Mouse (Mus musculus) cortical plate, adult 2 months (tissue): ENCODE data around the gene Cmc1. TPM values are rescaled to one million over a fixed set of nuclear protein-coding genes. Genes with fewer than 3 reads are reported as not detected.

Experiments
- H3K27ac ChIP-seq: fragments of 200-500 bp; 2 replicates; pipeline ENCODE4 v1.5.1; 2012; ENCODE audit warnings: low read length, control low read depth, inconsistent platforms; ENCODE audit not compliant: insufficient read depth
- H3K4me1 ChIP-seq: fragments of 200-500 bp; 2 replicates; pipeline ENCODE4 v1.6.1; 2011; ENCODE audit warnings: low read length; ENCODE audit not compliant: control insufficient read depth, insufficient read depth
- H3K4me3 ChIP-seq: fragments of 200-500 bp; 2 replicates; pipeline ENCODE4 v1.5.1; 2011; ENCODE audit warnings: mild to moderate bottlenecking, low read length, control low read depth; ENCODE audit not compliant: insufficient read depth
- CTCF ChIP-seq: fragments of 200-500 bp; IDR thresholded peaks from 2 replicates; pipeline ENCODE4 v1.5.1; 2011; ENCODE audit warnings: mild to moderate bottlenecking, control low read depth, low read length; ENCODE audit not compliant: insufficient read depth; ENCODE audit errors: extremely low read depth
- POLR2A ChIP-seq: fragments of 200-500 bp; IDR thresholded peaks from 2 replicates; pipeline ENCODE4 v1.6.1; 2011; ENCODE audit warnings: mild to moderate bottlenecking, low read length, control low read depth; ENCODE audit not compliant: insufficient read depth; ENCODE audit errors: extremely low read depth
- polyA plus RNA-seq: library from polyadenylated mRNA; depleted of rRNA; stranded (reverse); fragments of >200 nt; gene quantifications from 2 replicates; pipeline ENCODE4 v1.2.3, GENCODE M21; 2012

The Cmc1 gene
- polyA plus RNA-seq, 1 experiment = 14.8 TPM

DNA sequence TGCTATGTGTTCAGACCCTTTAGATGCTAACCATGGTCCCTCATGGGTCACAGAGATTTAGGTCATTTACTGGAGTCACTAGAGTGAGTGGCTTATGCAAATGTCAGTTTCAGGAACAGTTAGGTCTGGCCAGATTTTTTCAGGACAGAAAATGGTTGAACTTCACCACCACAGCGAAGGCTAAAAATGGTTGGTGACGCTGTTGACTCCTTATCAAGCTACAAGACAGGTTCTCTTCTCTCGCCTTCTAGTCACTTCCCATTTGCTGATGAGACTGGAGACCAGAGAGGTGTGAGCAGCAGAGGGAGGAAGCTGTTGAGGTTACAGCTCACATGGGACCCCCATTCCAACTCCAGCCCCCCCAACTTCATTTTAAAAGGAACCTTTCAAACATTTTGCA is 26.7 kb upstream of the Cmc1 start:
- no peaks in the 10 kb centered on the region for H3K4me1 ChIP-seq
- H3K4me3 ChIP-seq = no peak overlapping the region
- H3K27ac ChIP-seq = no peak overlapping the region
- TF ChIP-seq POLR2A (no peak), CTCF (no peak)

DNA sequence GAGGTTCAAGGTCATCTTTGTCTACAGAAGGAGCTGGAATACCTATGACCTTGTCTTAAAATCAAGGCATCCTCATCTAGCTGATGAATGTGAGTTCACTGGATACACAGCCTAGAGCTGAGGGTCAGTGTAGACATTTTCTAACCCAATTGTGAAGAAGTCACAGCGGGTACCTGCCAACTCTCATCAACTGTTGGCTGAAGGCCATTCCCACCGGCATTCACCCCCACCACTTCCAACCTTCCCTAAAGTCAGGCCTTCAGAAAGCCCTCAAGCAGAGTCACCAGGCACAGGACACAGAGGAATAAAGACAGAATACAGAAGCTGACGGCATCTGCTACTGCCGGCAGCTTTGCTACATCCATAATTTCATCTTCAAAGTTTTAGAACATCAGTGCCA is 25.4 kb upstream of the Cmc1 start:
- Histone ChIP-seq H3K4me1 (no peaks in the 10 kb centered on the region), H3K4me3 (no peak overlapping the region), H3K27ac (no peak overlapping the region)
- TF ChIP-seq POLR2A (no peak), CTCF (no peak)

DNA sequence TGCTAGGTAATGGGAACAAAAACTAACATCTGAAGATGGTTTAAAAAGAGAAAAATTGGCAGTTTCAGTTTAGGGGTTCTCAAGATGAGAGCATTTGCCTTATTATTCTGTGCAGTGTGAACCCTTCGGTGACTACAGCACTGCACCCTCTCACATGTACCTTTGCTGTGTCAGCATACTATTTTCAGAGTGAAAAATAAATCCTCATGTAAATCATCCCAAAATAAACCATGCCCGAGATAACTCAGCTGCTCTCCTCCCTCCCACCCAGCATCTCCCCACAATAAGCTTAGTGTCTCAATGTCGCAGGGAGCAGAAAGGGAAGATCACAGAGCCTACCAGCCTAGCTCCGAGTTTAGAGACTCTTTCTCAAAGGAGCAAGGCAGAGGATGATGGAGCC is 23.1 kb upstream of the Cmc1 start:
- TF ChIP-seq POLR2A = no peak
- TF ChIP-seq CTCF = no peak
- no peaks in the 10 kb centered on the region for H3K4me1 ChIP-seq
- H3K27ac ChIP-seq = no peak overlapping the region
- no peak overlapping the region for H3K4me3 ChIP-seq

DNA sequence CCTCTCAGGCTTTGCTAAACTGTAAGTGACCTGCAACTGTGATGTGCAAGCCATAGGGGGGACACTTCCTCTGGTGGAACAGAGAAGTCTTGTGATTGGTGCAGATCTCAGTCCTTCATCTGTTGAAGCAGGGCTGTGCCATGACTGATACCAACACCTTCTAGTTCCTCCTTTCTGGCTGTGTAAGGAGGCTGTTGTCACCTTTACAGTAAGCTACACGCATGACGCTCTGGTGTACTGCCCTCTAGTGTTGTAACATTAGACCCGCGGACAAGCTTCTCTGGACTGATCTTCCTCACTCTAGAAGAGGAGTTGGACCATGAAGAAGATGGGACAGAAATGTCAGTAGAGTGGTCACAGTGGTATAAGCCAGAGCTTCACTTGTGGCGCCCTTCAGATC is 18.6 kb upstream of the Cmc1 start:
- TF ChIP-seq CTCF (peak; percentile 23; the same call in 1 of the 2 replicates), POLR2A (no peak)
- Histone ChIP-seq H3K27ac (no peak overlapping the region), H3K4me3 (no peak overlapping the region), H3K4me1 (no peaks in the 10 kb centered on the region)

DNA sequence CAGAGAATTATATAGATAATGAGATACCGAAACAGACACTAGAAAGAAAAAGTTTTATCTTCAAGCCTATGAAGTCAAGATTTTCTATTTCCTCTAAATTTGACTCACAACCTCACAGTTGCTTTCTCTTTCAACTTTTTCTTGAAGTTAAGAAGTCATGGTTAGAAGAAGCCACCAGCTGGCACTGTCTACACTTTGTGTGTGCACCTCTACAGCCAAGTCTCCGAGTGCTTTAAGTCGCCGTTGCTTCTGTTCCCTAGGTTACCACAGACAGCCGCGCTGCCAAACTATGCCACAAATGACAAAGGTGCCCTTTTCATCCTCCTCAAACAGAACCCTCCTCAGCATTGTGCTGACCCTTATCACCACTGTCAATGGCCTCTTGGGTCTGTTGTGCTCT is 17.6 kb upstream of the Cmc1 start:
- H3K4me3 ChIP-seq = no peak overlapping the region
- no peaks in the 10 kb centered on the region for H3K4me1 ChIP-seq
- TF ChIP-seq CTCF (no peak), POLR2A (no peak)

DNA sequence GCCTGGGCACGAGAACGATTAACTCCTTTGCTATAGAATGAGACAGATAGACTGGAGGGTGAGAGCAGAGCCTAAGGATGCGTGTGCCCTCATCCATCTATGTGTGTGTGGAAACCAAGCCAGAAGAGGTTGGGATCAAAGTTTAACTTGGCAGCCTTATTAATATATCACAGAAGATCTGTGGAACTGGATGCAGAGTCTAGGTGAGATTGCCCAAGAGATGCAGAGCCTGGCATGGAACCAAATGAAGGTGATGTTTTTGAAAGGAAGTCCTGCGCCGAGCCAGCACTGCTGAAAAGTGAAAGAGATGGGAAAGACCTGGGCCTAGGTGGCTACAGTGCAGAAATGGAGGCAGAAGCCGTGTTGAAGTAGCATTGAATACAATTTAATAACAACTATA is 11.6 kb upstream of the Cmc1 start:
- no peak for TF ChIP-seq POLR2A

More for the DNA sequence above, 17.6 kb upstream of the Cmc1 start:
- H3K27ac ChIP-seq = no peak overlapping the region

DNA sequence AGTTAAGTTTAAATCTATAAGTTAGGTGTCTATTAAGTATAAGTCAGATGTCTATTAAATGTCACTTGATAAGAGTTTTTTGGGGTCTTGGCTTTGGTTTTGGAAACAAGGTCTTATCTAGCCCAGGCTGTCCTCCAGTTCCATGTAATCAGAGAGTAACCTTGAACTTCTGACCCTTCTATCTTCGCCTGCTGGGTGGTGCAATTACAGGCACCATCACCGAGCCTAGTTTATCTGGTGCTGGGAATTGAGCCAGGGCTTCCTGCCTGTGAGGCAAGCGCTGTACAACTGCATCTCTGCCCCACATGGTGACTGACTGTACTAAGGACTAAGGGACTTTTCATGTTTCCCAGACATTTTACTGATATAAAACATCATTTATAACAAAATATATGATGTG is 10.0 kb upstream of the Cmc1 start:
- Histone ChIP-seq H3K4me3 (no peak overlapping the region), H3K27ac (no peak overlapping the region), H3K4me1 (no peaks in the 10 kb centered on the region)
- TF ChIP-seq CTCF (no peak), POLR2A (no peak)

More for the DNA sequence above, 11.6 kb upstream of the Cmc1 start:
- Histone ChIP-seq H3K4me3 (no peak overlapping the region), H3K4me1 (no peaks in the 10 kb centered on the region), H3K27ac (no peak overlapping the region)

DNA sequence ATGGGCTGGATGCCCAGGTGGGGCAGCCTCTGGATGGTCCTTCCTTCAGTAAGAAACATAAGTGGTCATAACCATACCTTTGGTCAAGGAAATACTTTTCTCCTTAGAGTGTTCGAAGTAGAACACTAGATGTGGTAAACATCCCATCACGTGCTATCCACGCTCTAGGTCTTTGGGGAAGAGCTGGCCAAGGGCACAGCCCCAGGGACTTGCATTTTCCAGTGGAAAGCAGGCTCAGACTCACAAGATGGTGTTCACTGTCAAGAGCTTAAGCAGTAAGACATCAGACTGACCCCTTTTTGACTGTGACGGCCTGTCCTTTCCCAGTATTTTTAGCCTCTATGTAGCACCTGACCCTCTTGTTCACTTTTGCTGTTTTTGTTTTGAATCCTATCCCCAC is 8.2 kb upstream of the Cmc1 start:
- H3K27ac ChIP-seq = no peak overlapping the region
- no peaks in the 10 kb centered on the region for H3K4me1 ChIP-seq
- TF ChIP-seq CTCF = no peak
- no peak for TF ChIP-seq POLR2A
- no peak overlapping the region for H3K4me3 ChIP-seq

DNA sequence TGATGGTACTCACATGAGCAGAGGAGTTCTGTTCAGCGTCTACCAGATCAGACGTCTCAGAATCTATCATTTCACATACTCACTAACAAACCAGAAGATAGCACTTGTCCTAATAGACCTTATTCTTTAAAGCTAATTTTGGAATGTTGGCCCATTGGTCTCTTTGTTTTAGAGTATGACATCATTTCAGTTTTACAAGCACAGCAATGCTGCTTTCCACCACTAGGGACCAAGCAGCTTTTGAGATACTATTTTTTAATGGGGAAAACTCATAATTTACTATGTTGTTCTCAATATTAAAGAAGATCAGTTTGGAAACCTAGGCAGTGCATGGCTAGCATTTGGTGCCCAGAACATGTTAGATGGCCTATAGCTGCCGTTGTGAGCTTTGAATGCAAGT is 7.3 kb upstream of the Cmc1 start:
- no peak for TF ChIP-seq POLR2A
- no peak for TF ChIP-seq CTCF
- H3K4me3 ChIP-seq = no peak overlapping the region
- H3K27ac ChIP-seq = no peak overlapping the region
- H3K4me1 ChIP-seq = no peaks in the 10 kb centered on the region

DNA sequence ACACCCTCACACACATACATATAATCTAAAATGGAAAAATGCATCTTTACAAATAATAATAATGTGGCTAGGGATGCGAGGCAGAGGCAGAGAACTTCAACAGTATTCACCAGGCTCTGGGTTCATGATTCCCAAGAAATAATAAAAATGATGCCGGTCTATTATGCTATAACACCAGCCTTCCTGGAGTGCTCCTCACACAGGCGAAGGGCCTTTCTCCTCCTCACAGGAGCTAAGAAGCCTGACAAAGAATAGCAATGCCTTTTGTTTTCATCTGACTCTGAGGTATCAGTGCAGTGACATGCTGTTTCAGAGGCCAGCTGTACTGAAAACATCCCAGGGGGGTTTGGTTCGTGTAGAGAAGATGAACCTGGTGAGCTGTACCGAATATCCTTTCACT is 4.7 kb upstream of the Cmc1 start:
- Histone ChIP-seq H3K27ac (no peak overlapping the region), H3K4me1 (no peaks in the 10 kb centered on the region), H3K4me3 (no peak overlapping the region)
- no peak for TF ChIP-seq CTCF
- TF ChIP-seq POLR2A = no peak

DNA sequence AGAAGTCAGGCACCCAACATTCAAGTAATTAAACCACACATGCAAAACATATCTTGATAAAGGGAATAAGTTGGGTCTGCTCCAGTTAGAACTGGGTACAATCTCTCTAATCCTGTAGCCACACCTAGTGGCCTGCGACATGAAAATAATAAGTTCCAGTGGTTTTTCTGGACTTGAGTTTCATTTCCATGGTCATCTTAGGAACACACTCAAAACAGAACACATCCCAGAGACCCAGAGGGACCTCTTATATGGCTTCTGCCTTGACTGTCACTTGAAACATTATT is 1.2 kb upstream of the Cmc1 start:
- TF ChIP-seq POLR2A = no peak
- TF ChIP-seq CTCF = no peak
- Histone ChIP-seq H3K4me3 (no peak overlapping the region), H3K4me1 (peaks cover 2% of the 10 kb centered on the region; the same call in 1 of the 2 replicates)

More for the DNA sequence above, 1.2 kb upstream of the Cmc1 start:
- no peak overlapping the region for H3K27ac ChIP-seq
